Mouse (Mus musculus): Measurements from ENCODE around the gene Smarca1. TPM values are rescaled to one million over a fixed set of nuclear protein-coding genes. Genes with fewer than 3 reads are reported as not detected.

Smarca1 gene
- polyA plus RNA-seq (2016; fragmentation: Nextera tagmentation; extraction: Ambion mirVana) = 20.5 and 21.8 TPM in 2 replicates

DNA sequence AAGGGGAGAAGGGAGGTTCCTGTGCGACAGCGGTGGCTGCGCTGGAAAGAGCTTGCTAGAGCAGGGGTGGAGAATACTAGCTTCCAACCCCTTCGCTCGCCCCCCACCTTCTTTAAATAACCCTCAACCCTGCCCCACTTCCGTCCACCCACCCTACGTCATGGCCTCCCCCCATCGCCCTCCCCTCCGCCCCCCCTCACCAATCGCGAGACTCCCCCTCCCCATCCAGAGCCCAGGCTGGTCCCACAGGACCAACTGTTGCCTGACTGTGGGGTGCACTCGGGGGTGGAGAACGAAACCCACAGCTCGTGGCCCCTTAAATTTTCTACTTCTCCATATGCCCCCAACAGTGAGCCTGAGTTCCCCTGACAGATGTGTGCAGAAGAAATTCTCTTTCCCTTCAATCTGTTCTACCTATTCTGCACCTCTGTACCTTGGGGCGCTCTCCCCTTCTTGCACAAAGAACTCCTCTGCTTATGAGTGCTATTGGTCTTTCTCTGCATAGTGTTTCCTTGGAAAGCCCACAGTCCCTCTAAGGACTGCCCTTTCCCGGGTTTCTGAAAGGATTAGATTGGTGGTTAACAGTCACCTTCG is at the start of gene Smarca1:
Smarca1 (minus strand) TSS at position 544 of the 594 bp plus-strand sequence.
- H3K36me3 ChIP-seq = no peaks in the 10 kb centered on the region
- no peaks in the 10 kb centered on the region for H3K9me3 ChIP-seq
- DNase-seq (ENCODE audit: low spot score) = peak; percentile 76
- H3K27me3 ChIP-seq (ENCODE audit: insufficient read depth, poor library complexity, severe bottlenecking) = no peaks in the 10 kb centered on the region; the same call in 1 of the 2 replicates
- H3K4me3 ChIP-seq = peak within 1 kb of the TSS; percentile 70
- WGBS = 19% methylated on average over 17 of the region's 17 CpGs
- H3K4me1 ChIP-seq = no peaks in the 10 kb centered on the region
- H3K27ac ChIP-seq = peak within 1 kb of the TSS; percentile 87

DNA sequence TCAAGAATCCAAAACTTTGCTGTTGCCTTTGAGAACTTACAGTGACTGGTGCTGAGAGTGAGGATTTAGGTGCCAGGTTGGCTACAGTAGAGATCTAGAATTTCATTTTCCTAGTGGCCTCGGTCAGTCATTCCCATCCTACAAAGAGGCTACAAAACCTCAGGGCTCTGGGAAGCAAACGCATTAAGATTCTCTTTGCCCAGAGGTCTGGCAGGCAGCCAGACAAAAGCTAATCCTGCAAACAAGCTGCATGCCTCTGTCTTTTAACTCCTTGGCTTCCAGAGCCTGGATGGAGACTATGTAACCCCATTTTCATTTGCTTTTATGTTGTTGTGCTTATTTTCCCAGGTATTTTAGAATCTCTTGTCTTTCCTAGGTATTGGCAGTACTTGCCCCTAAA is 45.0 kb upstream of the Smarca1 start:
- Histone ChIP-seq H3K9me3 (no peaks in the 10 kb centered on the region), H3K36me3 (peaks cover 5% of the 10 kb centered on the region; the same call in 1 of the 2 replicates), H3K4me3 (no peak overlapping the region), H3K27ac (no peak overlapping the region), H3K4me1 (no peaks in the 10 kb centered on the region), H3K27me3 (ENCODE audit: insufficient read depth, poor library complexity, severe bottlenecking) (no peaks in the 10 kb centered on the region)
- WGBS = 30% methylated on average over 2 of the region's 2 CpGs
- DNase-seq (ENCODE audit: low spot score) = no peak

DNA sequence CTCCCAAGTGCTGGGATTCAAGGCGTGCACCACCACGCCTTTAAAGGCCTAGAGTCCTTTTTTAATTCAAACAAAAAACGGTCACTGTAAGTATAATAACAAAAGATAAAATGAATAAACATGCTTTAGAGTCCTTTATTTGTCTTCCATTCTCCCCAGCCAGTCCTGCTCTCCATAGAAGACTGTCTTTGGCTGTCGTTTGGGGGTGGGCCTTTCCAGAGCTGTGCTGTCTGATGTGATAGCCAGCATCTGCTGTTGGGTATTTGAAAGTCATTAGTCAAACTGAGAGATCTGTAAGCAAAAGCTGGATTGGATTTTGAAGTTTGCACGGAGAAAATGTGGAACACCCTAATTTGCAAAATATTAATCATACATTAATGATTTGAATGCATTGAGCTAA is 44.1 kb upstream of the Smarca1 start:
- no peak overlapping the region for H3K27ac ChIP-seq
- H3K9me3 ChIP-seq = no peaks in the 10 kb centered on the region
- no peaks in the 10 kb centered on the region for H3K4me1 ChIP-seq
- no peaks in the 10 kb centered on the region for H3K27me3 ChIP-seq (ENCODE audit: insufficient read depth, poor library complexity, severe bottlenecking)
- no peak for DNase-seq (ENCODE audit: low spot score)
- no peak overlapping the region for H3K4me3 ChIP-seq
- whole genome bisulfite sequencing = 69% methylated on average over 5 of the region's 5 CpGs
- H3K36me3 ChIP-seq = peaks cover 8% of the 10 kb centered on the region; the same call in 1 of the 2 replicates

DNA sequence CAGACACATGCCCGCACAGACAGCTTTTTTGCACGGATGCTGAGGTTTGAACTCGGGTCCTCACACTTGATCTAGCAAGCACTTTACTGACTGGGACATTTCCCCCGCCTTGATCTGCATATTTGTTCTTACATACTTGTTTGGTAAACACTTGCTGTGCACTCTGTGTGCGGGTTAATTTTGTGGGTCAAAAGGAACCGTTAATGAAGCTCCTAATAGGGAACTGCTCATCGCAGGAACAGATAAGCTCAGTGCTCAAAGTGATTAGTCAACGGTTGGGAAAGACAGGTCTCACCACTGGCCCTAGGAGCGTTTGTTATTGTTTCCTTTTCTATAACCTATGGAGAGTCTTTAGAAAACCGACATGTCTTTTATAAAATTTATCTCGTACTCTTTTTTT is 41.6 kb upstream of the Smarca1 start:
- H3K9me3 ChIP-seq = no peaks in the 10 kb centered on the region
- 81% methylated on average over 11 of the region's 11 CpGs for WGBS
- peaks cover 6% of the 10 kb centered on the region; the same call in 1 of the 2 replicates for H3K36me3 ChIP-seq

DNA sequence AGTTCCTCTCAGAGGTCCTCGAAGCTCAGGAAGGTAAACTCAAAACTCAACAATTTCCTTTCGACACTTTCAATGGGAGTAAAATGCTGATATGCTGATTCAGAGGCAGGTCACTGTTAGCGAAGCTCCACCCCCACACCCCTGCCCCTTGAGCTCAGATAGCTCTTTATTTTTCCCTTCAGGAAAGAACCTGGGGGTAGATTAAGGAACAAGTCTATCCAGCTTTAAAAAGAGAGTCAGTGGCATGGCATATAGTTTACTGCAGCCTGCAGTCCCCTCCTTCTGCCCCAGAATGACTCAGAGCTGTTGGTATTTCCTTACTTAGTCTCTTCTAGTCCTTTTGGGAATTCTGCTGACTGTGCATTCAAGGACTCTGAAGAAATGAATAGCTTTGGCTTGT is 37.7 kb upstream of the Smarca1 start:
- no peak for DNase-seq (ENCODE audit: low spot score)
- Histone ChIP-seq H3K9me3 (no peaks in the 10 kb centered on the region), H3K4me3 (no peak overlapping the region), H3K36me3 (peaks cover 11% of the 10 kb centered on the region; the same call in 1 of the 2 replicates), H3K4me1 (no peaks in the 10 kb centered on the region), H3K27ac (no peak overlapping the region), H3K27me3 (ENCODE audit: insufficient read depth, poor library complexity, severe bottlenecking) (no peaks in the 10 kb centered on the region)
- WGBS = 61% methylated on average over 3 of the region's 3 CpGs

More for the DNA sequence above, 41.6 kb upstream of the Smarca1 start:
- DNase-seq (ENCODE audit: low spot score) = no peak
- H3K27ac ChIP-seq = no peak overlapping the region
- no peak overlapping the region for H3K4me3 ChIP-seq
- H3K4me1 ChIP-seq = no peaks in the 10 kb centered on the region
- H3K27me3 ChIP-seq (ENCODE audit: insufficient read depth, poor library complexity, severe bottlenecking) = no peaks in the 10 kb centered on the region

DNA sequence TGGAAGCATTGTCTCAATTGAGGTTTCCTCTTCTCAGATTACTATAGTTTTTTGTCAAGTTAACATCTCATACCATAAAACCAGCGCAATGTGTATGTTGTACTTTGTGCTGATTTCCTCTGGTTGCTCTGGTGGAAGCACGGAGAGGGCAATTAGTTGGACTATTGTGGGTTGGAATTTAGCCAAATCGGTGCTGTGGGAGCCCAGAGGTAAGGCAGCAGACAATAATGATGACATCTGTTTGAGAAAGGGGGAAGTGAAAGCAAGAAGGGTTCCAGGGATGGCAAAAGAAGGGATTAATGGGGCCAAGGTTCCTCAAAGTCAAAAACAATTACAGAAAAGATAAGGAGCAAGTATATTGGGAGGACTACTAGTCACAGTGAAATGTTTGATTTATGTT is 35.2 kb upstream of the Smarca1 start:
- no peak for DNase-seq (ENCODE audit: low spot score)
- no peak overlapping the region for H3K4me3 ChIP-seq
- H3K27ac ChIP-seq = no peak overlapping the region
- no peaks in the 10 kb centered on the region for H3K4me1 ChIP-seq
- 0 out of 2 replicates have a peak, but pooled peaks cover 8% of the 10 kb centered on the region for H3K36me3 ChIP-seq
- 74% methylated on average over 3 of the region's 3 CpGs for WGBS
- H3K9me3 ChIP-seq = no peaks in the 10 kb centered on the region
- H3K27me3 ChIP-seq (ENCODE audit: insufficient read depth, poor library complexity, severe bottlenecking) = no peaks in the 10 kb centered on the region

DNA sequence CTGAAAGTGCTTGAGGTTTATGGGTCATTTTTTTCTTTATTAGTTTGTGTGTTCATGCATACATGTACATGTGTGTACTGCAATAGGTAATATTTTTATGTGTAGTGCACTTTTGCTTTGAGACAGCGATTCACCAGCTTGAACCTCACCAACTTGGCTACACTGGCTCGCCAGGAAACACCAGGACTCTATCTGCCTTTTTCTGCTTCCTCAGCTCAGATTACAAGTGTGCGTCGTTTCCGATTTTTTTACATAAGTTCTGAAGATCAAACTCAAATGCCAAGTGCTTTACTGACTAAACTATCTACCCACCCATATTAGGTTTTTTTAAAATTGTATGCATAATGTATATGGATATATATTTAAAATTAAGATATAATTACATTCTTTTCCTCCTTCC is 27.8 kb upstream of the Smarca1 start:
- Histone ChIP-seq H3K4me1 (no peaks in the 10 kb centered on the region), H3K27ac (no peak overlapping the region), H3K27me3 (ENCODE audit: insufficient read depth, poor library complexity, severe bottlenecking) (no peaks in the 10 kb centered on the region), H3K4me3 (no peak overlapping the region), H3K36me3 (no peaks in the 10 kb centered on the region), H3K9me3 (no peaks in the 10 kb centered on the region)
- WGBS = 74% methylated on average over 5 of the region's 5 CpGs
- no peak for DNase-seq (ENCODE audit: low spot score)

DNA sequence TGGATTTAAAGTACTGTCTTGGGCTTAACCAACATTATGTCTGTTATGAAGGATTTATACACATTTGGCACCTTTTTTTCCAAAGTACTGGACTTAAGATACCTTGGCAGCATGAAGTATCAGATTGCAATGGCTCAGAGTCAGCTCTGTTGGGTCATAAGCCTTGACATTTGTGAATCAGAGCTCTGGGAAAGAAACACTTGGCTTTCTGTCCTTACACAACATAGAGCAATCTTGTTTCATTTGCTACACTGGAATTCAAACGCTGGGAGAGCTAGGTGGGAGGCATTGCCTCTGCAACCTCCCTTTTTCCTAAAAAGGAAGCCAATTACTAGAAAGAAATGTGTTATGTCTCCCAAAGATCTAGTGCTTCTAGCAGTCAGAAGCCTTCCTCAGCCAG is 24.1 kb upstream of the Smarca1 start:
- 61% methylated on average over 1 of the region's 1 CpGs for WGBS
- H3K4me1 ChIP-seq = no peaks in the 10 kb centered on the region
- H3K9me3 ChIP-seq = no peaks in the 10 kb centered on the region
- H3K4me3 ChIP-seq = no peak overlapping the region
- no peak overlapping the region for H3K27ac ChIP-seq
- no peaks in the 10 kb centered on the region for H3K36me3 ChIP-seq
- DNase-seq (ENCODE audit: low spot score) = no peak
- no peaks in the 10 kb centered on the region for H3K27me3 ChIP-seq (ENCODE audit: insufficient read depth, poor library complexity, severe bottlenecking)

DNA sequence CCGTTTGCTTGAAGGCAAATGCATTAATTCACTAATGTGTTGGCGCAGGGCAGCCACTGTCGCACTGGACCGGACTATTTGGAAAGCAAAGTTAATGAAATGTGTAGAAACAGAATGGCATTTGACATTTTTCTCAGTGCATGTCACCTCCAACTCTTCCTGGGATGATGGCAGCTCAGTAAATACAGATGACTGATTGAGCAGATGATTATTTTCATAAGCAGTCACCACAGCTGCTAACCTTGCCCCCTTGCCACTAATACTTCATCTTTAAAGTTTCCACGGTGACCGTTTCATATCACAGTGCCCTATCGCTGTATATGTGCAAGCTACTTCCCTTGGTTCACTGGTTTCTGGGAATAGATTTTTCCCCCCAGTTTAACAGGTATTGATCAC is 20.8 kb upstream of the Smarca1 start:
- Histone ChIP-seq H3K36me3 (no peaks in the 10 kb centered on the region), H3K4me1 (no peaks in the 10 kb centered on the region), H3K9me3 (no peaks in the 10 kb centered on the region), H3K4me3 (no peak overlapping the region), H3K27me3 (ENCODE audit: insufficient read depth, poor library complexity, severe bottlenecking) (no peaks in the 10 kb centered on the region), H3K27ac (no peak overlapping the region)
- WGBS = 82% methylated on average over 7 of the region's 7 CpGs
- no peak for DNase-seq (ENCODE audit: low spot score)

DNA sequence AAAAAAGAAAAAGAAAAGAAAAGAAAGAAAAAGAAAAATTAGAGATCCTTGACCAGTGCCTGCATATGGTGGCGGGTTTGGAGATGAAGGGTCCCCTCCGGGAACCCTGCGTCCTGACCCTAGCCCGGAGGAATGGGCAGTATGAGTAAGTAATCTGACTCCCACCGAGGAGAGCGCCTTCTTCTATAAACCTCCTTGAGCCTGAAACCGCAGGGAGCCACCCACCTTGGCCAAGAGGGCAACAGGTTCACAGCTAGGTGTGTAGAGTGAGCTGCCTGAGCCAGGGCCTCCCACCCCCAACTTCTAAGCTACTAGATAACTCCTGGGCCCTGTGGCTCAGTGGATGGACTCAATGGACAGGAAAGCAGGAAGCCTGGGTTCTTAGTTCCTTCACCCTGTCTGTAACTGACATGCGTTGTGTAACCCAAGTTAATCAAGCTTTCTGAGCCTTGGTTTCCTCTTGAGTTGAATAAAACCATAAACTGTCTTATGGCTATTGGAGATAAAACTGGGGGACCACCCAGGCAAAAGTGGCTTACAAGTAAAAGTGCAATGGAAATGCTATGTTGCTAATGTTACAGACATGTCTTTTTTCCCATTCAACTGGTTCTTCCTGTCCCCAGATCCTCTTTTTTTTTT is 20.2 kb upstream of the Smarca1 start:
- 16% methylated on average over 8 of the region's 8 CpGs for WGBS
- H3K4me3 ChIP-seq = peak overlapping the region; percentile 71
- H3K9me3 ChIP-seq = no peaks in the 10 kb centered on the region
- no peaks in the 10 kb centered on the region for H3K4me1 ChIP-seq
- H3K27ac ChIP-seq = peak overlapping the region; percentile 92; the same call in 1 of the 2 replicates
- no peak for DNase-seq (ENCODE audit: low spot score)
- no peaks in the 10 kb centered on the region for H3K36me3 ChIP-seq
- no peaks in the 10 kb centered on the region for H3K27me3 ChIP-seq (ENCODE audit: insufficient read depth, poor library complexity, severe bottlenecking)

DNA sequence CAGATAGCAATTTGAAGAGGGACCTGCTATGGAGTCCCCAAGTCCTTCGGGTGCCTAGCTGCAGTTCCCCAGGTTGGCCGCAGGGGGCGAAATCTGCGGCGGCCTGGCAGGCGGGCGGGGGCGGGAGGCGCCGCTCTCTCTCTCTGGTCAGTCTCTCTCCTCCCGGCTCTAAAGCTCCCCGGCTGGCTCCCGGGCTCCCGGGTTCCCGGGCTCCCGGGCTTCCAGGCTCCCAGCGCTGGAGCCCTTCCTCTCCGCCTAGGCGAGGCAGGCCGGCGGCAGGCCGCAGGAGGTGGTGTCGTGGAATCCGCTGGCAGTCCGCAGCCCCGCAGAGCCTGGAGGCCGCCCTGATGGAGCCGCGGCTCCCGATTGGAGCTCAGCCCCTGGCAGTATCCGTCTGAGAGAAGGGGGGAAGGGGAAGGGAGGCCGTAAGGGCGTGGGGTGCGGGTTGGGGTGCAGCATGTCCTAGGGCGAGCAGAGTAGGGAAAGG is 19.6 kb upstream of the Smarca1 start, which contains the start of gene Ocrl:
Ocrl (plus strand) TSS at position 82 of the 487 bp plus-strand sequence.
- Histone ChIP-seq H3K36me3 (no peaks in the 10 kb centered on the region), H3K27ac (peak within 1 kb of the TSS; percentile 92), H3K9me3 (no peaks in the 10 kb centered on the region), H3K4me1 (no peaks in the 10 kb centered on the region), H3K4me3 (peak within 1 kb of the TSS; percentile 71), H3K27me3 (ENCODE audit: insufficient read depth, poor library complexity, severe bottlenecking) (no peaks in the 10 kb centered on the region)
- DNase-seq (ENCODE audit: low spot score) = peak; percentile 85
- 11% methylated on average over 27 of the region's 35 CpGs for WGBS

DNA sequence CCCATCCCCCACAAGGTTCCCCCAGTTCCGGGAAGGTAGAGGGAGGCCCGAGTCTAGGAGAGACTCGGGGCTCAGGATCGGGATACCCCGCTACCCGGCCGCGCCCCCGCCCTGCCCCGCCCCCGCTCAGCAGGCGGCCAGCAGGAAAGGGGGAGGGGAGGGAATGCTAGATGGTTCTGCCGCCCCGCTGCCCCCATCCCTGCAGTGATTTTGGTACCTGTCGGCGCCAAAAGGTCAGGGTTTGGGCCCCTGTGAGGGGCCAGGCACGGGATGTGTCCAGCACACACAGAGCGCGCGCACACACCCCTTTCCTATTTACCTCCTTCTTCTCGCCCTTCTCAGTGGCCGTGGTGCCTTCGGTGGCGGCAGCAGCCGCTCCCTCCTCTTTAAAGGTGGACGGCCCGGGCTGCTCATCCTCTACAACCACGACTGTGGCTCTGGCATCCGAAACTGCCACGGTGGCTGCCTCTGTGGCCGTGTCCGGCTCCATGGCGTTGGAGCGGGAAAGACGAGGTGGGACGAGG is 805 bp downstream of the Smarca1 start:
- DNase-seq (ENCODE audit: low spot score) = no peak
- WGBS = 20% methylated on average over 22 of the region's 36 CpGs
- H3K4me3 ChIP-seq = peak overlapping the region; percentile 70
- H3K9me3 ChIP-seq = no peaks in the 10 kb centered on the region
- H3K27me3 ChIP-seq (ENCODE audit: insufficient read depth, poor library complexity, severe bottlenecking) = no peaks in the 10 kb centered on the region; the same call in 1 of the 2 replicates
- peak overlapping the region; percentile 87 for H3K27ac ChIP-seq
- no peaks in the 10 kb centered on the region for H3K36me3 ChIP-seq
- no peaks in the 10 kb centered on the region for H3K4me1 ChIP-seq

DNA sequence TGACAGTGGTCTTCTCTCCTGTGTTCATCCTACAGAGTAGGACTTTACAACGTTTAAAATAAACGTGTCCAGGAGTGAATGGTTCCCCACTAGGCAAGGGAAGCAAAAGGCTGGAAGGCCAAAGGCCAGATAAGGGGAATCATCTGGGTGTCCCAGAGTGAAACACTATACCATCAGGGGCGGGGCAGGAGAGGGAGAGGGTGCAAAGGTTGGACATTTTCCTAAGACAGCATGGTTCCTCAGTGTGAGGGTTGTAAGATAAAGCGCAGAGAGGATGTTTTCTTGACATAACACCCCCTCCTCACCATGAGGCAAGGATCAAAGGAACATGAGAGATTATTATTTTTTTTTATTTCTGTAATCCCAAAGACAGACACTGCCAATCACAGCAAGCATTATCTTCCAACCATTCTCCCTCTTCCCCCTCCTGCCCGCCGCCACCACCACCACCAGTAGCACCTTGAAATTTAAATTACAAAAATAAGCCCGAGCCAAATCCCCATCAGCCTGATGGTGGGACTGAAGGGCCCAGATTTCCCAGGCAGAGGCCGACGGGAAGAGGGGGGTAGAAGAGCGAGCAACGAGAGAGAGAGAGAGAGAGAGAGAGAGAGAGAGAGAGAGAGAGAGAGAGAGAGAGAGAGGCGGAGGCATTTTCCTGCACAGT is 1.4 kb downstream of the Smarca1 start:
- H3K4me1 ChIP-seq = no peaks in the 10 kb centered on the region
- peak overlapping the region; percentile 87 for H3K27ac ChIP-seq
- H3K9me3 ChIP-seq = no peaks in the 10 kb centered on the region
- peak overlapping the region; percentile 70 for H3K4me3 ChIP-seq
- no peaks in the 10 kb centered on the region; the same call in 1 of the 2 replicates for H3K27me3 ChIP-seq (ENCODE audit: insufficient read depth, poor library complexity, severe bottlenecking)
- WGBS = 14% methylated on average over 11 of the region's 12 CpGs
- DNase-seq (ENCODE audit: low spot score) = no peak
- no peaks in the 10 kb centered on the region for H3K36me3 ChIP-seq

All from heart, embryonic 10.5 days (tissue).